Mouse (Mus musculus): ENCODE results near the gene Stk25. TPM values are rescaled to one million over a fixed set of nuclear protein-coding genes. Genes with fewer than 3 reads are reported as not detected.

The Stk25 gene
- polyA plus RNA-seq, 2 experiments: 204 to 248 TPM

GRCm38 (mm10) chr1:93669941-93670340, 11.5 kb upstream of the Stk25 start:
- Histone ChIP-seq H3K27me3 (ENCODE audit: control insufficient read depth, insufficient read depth, low read length) (no peaks in the 10 kb centered on the region), H3K36me3 (ENCODE audit: control insufficient read depth, insufficient read depth, low read length) (no peaks in the 10 kb centered on the region), H3K4me1 (ENCODE audit: control insufficient read depth, insufficient read depth, low read length) (peaks cover 9% of the 10 kb centered on the region; the same call in 1 of the 2 replicates), H3K9me3 (ENCODE audit: control insufficient read depth, low read length) (no peaks in the 10 kb centered on the region), H3K27ac (replicated peaks; ENCODE audit: low read depth, low read length) (no peak overlapping the region), H3K9ac (ENCODE audit: low read depth, low read length, severe bottlenecking) (no peak overlapping the region), H3K4me2 (replicated peaks; ENCODE audit: low read depth, low read length, severe bottlenecking) (no peak overlapping the region), H3K4me3 (replicated peaks; ENCODE audit: low read length) (no peak overlapping the region)
- no peak for TF ChIP-seq POLR2A (IDR thresholded peaks at IDR 0.05; ENCODE audit: borderline replicate concordance, extremely low read depth, insufficient read depth, insufficient read length)
- DNase-seq (ENCODE audit: low spot score) (no peak), ATAC-seq (ENCODE audit: low FRiP score, low read depth) (no peak)

- H3K4me1 ChIP-seq (ENCODE audit: control insufficient read depth, insufficient read depth, low read length): peaks cover 9% of the 10 kb centered on the region; the same call in 1 of the 2 replicates
- WGBS: 8% methylated on average over 17 of the region's 17 CpGs
- peak; percentile 88 for ATAC-seq (ENCODE audit: low FRiP score, low read depth)
- peak; percentile 75 for DNase-seq (ENCODE audit: low spot score)
- no peaks in the 10 kb centered on the region for H3K36me3 ChIP-seq (ENCODE audit: control insufficient read depth, insufficient read depth, low read length)
- peak overlapping the region; percentile 33 for H3K4me3 ChIP-seq (replicated peaks; ENCODE audit: low read length)
- H3K4me2 ChIP-seq (replicated peaks; ENCODE audit: low read depth, low read length, severe bottlenecking): peak overlapping the region; percentile 52
- TF ChIP-seq POLR2A (IDR thresholded peaks at IDR 0.05; ENCODE audit: borderline replicate concordance, extremely low read depth, insufficient read depth, insufficient read length): 0 out of 2 replicates have a peak, but pooled peaks have one; percentile 18
- H3K27ac ChIP-seq (replicated peaks; ENCODE audit: low read depth, low read length): peak overlapping the region; percentile 48; the same call in 1 of the 2 replicates
- no peaks in the 10 kb centered on the region for H3K9me3 ChIP-seq (ENCODE audit: control insufficient read depth, low read length)
- H3K9ac ChIP-seq (ENCODE audit: low read depth, low read length, severe bottlenecking): peak overlapping the region; percentile 52
- H3K27me3 ChIP-seq (ENCODE audit: control insufficient read depth, insufficient read depth, low read length): no peaks in the 10 kb centered on the region
Observed at GRCm38 (mm10) chr1:93668791-93669548, 10.5 kb upstream of the Stk25 start.

- Histone ChIP-seq H3K4me1 (ENCODE audit: control insufficient read depth, insufficient read depth, low read length) (peaks cover 9% of the 10 kb centered on the region; the same call in 1 of the 2 replicates), H3K4me2 (replicated peaks; ENCODE audit: low read depth, low read length, severe bottlenecking) (no peak overlapping the region), H3K4me3 (replicated peaks; ENCODE audit: low read length) (no peak overlapping the region), H3K9ac (ENCODE audit: low read depth, low read length, severe bottlenecking) (no peak overlapping the region), H3K27ac (replicated peaks; ENCODE audit: low read depth, low read length) (no peak overlapping the region), H3K36me3 (ENCODE audit: control insufficient read depth, insufficient read depth, low read length) (no peaks in the 10 kb centered on the region), H3K9me3 (ENCODE audit: control insufficient read depth, low read length) (no peaks in the 10 kb centered on the region), H3K27me3 (ENCODE audit: control insufficient read depth, insufficient read depth, low read length) (no peaks in the 10 kb centered on the region)
- DNase-seq (ENCODE audit: low spot score): no peak
- no peak for ATAC-seq (ENCODE audit: low FRiP score, low read depth)
- no peak for TF ChIP-seq POLR2A (IDR thresholded peaks at IDR 0.05; ENCODE audit: borderline replicate concordance, extremely low read depth, insufficient read depth, insufficient read length)
- WGBS: 35% methylated on average over 12 of the region's 13 CpGs
Observed at GRCm38 (mm10) chr1:93667760-93668400, 9.4 kb upstream of the Stk25 start.

DNA sequence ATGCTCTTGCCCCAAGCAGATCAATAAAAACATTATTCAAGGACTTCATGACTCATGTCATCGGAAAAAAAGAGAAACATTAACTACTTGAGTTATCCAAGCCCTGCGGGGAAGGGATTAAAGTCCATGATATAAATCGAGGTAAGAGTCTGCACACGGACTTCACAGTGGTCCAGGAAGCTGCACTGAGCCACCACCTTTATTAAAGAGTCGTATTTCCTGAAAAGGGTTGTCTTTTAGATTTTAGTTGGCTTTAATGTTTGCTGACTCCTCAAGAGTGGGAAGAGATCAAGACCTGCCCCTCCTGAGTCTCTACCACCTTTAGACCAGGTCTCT, 1.5 kb downstream of the Stk25 start:
- H3K4me3 ChIP-seq (replicated peaks; ENCODE audit: low read length): no peak overlapping the region
- H3K9me3 ChIP-seq (ENCODE audit: control insufficient read depth, low read length): no peaks in the 10 kb centered on the region
- no peak for DNase-seq (ENCODE audit: low spot score)
- H3K4me2 ChIP-seq (replicated peaks; ENCODE audit: low read depth, low read length, severe bottlenecking): no peak overlapping the region
- H3K27me3 ChIP-seq (ENCODE audit: control insufficient read depth, insufficient read depth, low read length): no peaks in the 10 kb centered on the region
- H3K27ac ChIP-seq (replicated peaks; ENCODE audit: low read depth, low read length): no peak overlapping the region
- H3K4me1 ChIP-seq (ENCODE audit: control insufficient read depth, insufficient read depth, low read length): no peaks in the 10 kb centered on the region
- WGBS: 65% methylated on average over 5 of the region's 5 CpGs
- ATAC-seq (ENCODE audit: low FRiP score, low read depth): no peak
- H3K9ac ChIP-seq (ENCODE audit: low read depth, low read length, severe bottlenecking): no peak overlapping the region
- TF ChIP-seq POLR2A (IDR thresholded peaks at IDR 0.05; ENCODE audit: borderline replicate concordance, extremely low read depth, insufficient read depth, insufficient read length): no peak
- H3K36me3 ChIP-seq (ENCODE audit: control insufficient read depth, insufficient read depth, low read length): no peaks in the 10 kb centered on the region

- no peak for TF ChIP-seq POLR2A (IDR thresholded peaks at IDR 0.05; ENCODE audit: borderline replicate concordance, extremely low read depth, insufficient read depth, insufficient read length)
- Histone ChIP-seq H3K9me3 (ENCODE audit: control insufficient read depth, low read length) (no peaks in the 10 kb centered on the region), H3K36me3 (ENCODE audit: control insufficient read depth, insufficient read depth, low read length) (no peaks in the 10 kb centered on the region), H3K4me2 (replicated peaks; ENCODE audit: low read depth, low read length, severe bottlenecking) (no peak overlapping the region), H3K4me3 (replicated peaks; ENCODE audit: low read length) (no peak overlapping the region), H3K4me1 (ENCODE audit: control insufficient read depth, insufficient read depth, low read length) (no peaks in the 10 kb centered on the region), H3K27me3 (ENCODE audit: control insufficient read depth, insufficient read depth, low read length) (no peaks in the 10 kb centered on the region), H3K27ac (replicated peaks; ENCODE audit: low read depth, low read length) (no peak overlapping the region), H3K9ac (ENCODE audit: low read depth, low read length, severe bottlenecking) (no peak overlapping the region)
- WGBS: 60% methylated on average over 7 of the region's 7 CpGs
- ATAC-seq (ENCODE audit: low FRiP score, low read depth) (no peak), DNase-seq (ENCODE audit: low spot score) (no peak)
Observed at GRCm38 (mm10) chr1:93656325-93657024, 2.0 kb downstream of the Stk25 start.
